Mouse (Mus musculus) megakaryocyte, embryonic 14.5 days (primary cell): ENCODE results near the gene Trim31.

Source experiments
- FLI1 ChIP-seq: IDR thresholded peaks from 2 replicates; pipeline ENCODE4 v1.6.1; 2012; ENCODE audit warnings: low read length, inconsistent platforms, mixed read lengths
- GATA1 ChIP-seq: IDR thresholded peaks from 3 replicates; pipeline ENCODE4 v1.6.1; 2012; ENCODE audit warnings: mixed read lengths, low read length, inconsistent platforms, borderline replicate concordance

- TF ChIP-seq GATA1 (no peak), FLI1 (no peak)
These were observed 49.3 kb downstream of the Trim31 start for GRCm38 (mm10) chr17:36947051-36947819.
